ENCODE assay signal across 29 mouse cellular contexts in genomic region chr7:55910356-55910755, GRCm38 (mm10). TPM values are rescaled to one million over a fixed set of nuclear protein-coding genes. Genes with fewer than 3 reads are reported as not detected.
DNase-seq lines count a peak whose midpoint lies in the region; ATAC-seq and TF ChIP-seq lines count a peak whose summit lies in the region.
"Had no signal": no experiment of that assay in that cellular context is flagged by ENCODE, and none has a peak within 500 bp of the region (broad histone marks: within the 10 kb centered on the region; RNA-seq: fewer than 3 reads in every experiment).

No protein-coding gene starts in this region.

- H3K9me3 ChIP-seq in kidney, embryonic 16.5 days (ENCODE audit: low read length), result no peaks in the 10 kb centered on the region
- no peaks in the 10 kb centered on the region for H3K9me3 ChIP-seq in intestine, postnatal 0 days (ENCODE audit: control insufficient read depth)
- H3K9me3 ChIP-seq: embryonic facial prominence, embryonic 10.5 days; embryonic facial prominence, embryonic 15.5 days; forebrain, embryonic 12.5 days; heart, embryonic 10.5 days; heart, embryonic 15.5 days; limb, embryonic 10.5 days; limb, embryonic 15.5 days; liver, embryonic 15.5 days; midbrain, embryonic 10.5 days had no signal

- no peaks in the 10 kb centered on the region for H3K27me3 ChIP-seq in kidney, embryonic 16.5 days (ENCODE audit: insufficient read depth, low read length)
- no peaks in the 10 kb centered on the region for H3K27me3 ChIP-seq in intestine, postnatal 0 days (replicated peaks; ENCODE audit: control insufficient read depth, insufficient read depth, low read length)
- H3K27me3 ChIP-seq: embryonic facial prominence, embryonic 15.5 days; forebrain, embryonic 12.5 days; heart, embryonic 15.5 days; limb, embryonic 15.5 days; liver, embryonic 15.5 days had no signal

- H3K27ac ChIP-seq in kidney, embryonic 16.5 days (ENCODE audit: low read length), result no peak overlapping the region
- peak overlapping the region; percentile 45; the same call in 1 of the 2 replicates for H3K27ac ChIP-seq in left cerebral cortex, adult 2 months
- H3K27ac ChIP-seq in intestine, postnatal 0 days (ENCODE audit: low read depth, low read length), result peak overlapping the region; percentile 80
- H3K27ac ChIP-seq: embryonic facial prominence, embryonic 10.5 days; embryonic facial prominence, embryonic 15.5 days; forebrain, embryonic 12.5 days; heart, embryonic 10.5 days; heart, embryonic 15.5 days; limb, embryonic 10.5 days; limb, embryonic 15.5 days; liver, embryonic 15.5 days; midbrain, embryonic 10.5 days; stomach, postnatal 0 days had no signal

- peaks cover 61% of the 10 kb centered on the region for H3K36me3 ChIP-seq in kidney, embryonic 16.5 days (ENCODE audit: insufficient read depth, low read length)
- H3K36me3 ChIP-seq in intestine, postnatal 0 days (ENCODE audit: control insufficient read depth, insufficient read depth), result peaks cover 67% of the 10 kb centered on the region

- H3K9ac ChIP-seq in kidney, embryonic 16.5 days (replicated peaks; ENCODE audit: low read length), result no peak overlapping the region
- H3K9ac ChIP-seq in intestine, postnatal 0 days (ENCODE audit: low read depth, low read length), result no peak overlapping the region
- H3K9ac ChIP-seq: embryonic facial prominence, embryonic 15.5 days; forebrain, embryonic 12.5 days; forebrain, postnatal 0 days; heart, embryonic 15.5 days; limb, embryonic 15.5 days; liver, embryonic 15.5 days; lung, embryonic 14.5 days had no signal

- intact Hi-C loops in left cerebral cortex, adult 2 months (cut with DNase I), result no loop called here

- peak; percentile 32 to 41 for DNase-seq in kidney, adult 8-10 months
- DNase-seq in left cerebral cortex, adult 2 months (ENCODE audit: extremely low spot score in 1 of 2, low spot score in 2 of 2), result no peak
- DNase-seq in left cerebral cortex, adult 18-20 months (ENCODE audit: low spot score in 2 of 2), result no peak
- no peak for DNase-seq in frontal cortex, postnatal 14 days (ENCODE audit: low spot score in 2 of 2)
- DNase-seq: adrenal gland, postnatal 25 days; cerebellum, adult 8-10 months; cerebellum, postnatal 25 days; forebrain, postnatal 0 days; gastrocnemius, postnatal 25 days; heart, adult 11 months; lung, embryonic 14.5 days; lung, postnatal 14 days; thymus, adult 18-20 months; thymus, postnatal 25 days had no signal

- no peaks in the 10 kb centered on the region for H3K4me1 ChIP-seq in kidney, embryonic 16.5 days (ENCODE audit: insufficient read depth, low read length)
- no peaks in the 10 kb centered on the region for H3K4me1 ChIP-seq in intestine, postnatal 0 days (replicated peaks; ENCODE audit: control insufficient read depth, insufficient read depth, low read length)
- H3K4me1 ChIP-seq: embryonic facial prominence, embryonic 10.5 days; embryonic facial prominence, embryonic 15.5 days; forebrain, embryonic 12.5 days; heart, embryonic 10.5 days; heart, embryonic 15.5 days; limb, embryonic 10.5 days; limb, embryonic 15.5 days; liver, embryonic 15.5 days; midbrain, embryonic 10.5 days had no signal

- no peak for TF ChIP-seq CTCF in left cerebral cortex, adult 2 months (IDR thresholded peaks at IDR 0.05)
- TF ChIP-seq CTCF in intestine, postnatal 0 days (IDR thresholded peaks at IDR 0.05; ENCODE audit: low read depth), result no peak

- 70% methylated on average over 2 of the region's 2 CpGs for WGBS in kidney, embryonic 16.5 days
- 39% methylated on average over 2 of the region's 2 CpGs for WGBS in intestine, postnatal 0 days

- no peak overlapping the region for H3K4me3 ChIP-seq in kidney, embryonic 16.5 days (ENCODE audit: low read length)
- no peak overlapping the region for H3K4me3 ChIP-seq in left cerebral cortex, adult 2 months
- no peak overlapping the region for H3K4me3 ChIP-seq in intestine, postnatal 0 days (ENCODE audit: low read depth, low read length)
- H3K4me3 ChIP-seq: embryonic facial prominence, embryonic 10.5 days; embryonic facial prominence, embryonic 15.5 days; forebrain, embryonic 12.5 days; heart, embryonic 10.5 days; heart, embryonic 15.5 days; limb, embryonic 10.5 days; limb, embryonic 15.5 days; liver, embryonic 15.5 days; midbrain, embryonic 10.5 days had no signal

- H3K4me2 ChIP-seq in kidney, embryonic 16.5 days (replicated peaks; ENCODE audit: low read depth, low read length), result no peak overlapping the region
- no peak overlapping the region for H3K4me2 ChIP-seq in intestine, postnatal 0 days (replicated peaks; ENCODE audit: low read depth)
- H3K4me2 ChIP-seq: embryonic facial prominence, embryonic 15.5 days; forebrain, embryonic 12.5 days; heart, embryonic 15.5 days; limb, embryonic 15.5 days; liver, embryonic 15.5 days; lung, embryonic 14.5 days had no signal

- ATAC-seq in kidney, embryonic 16.5 days (ENCODE audit: low FRiP score, low TSS enrichment), result no peak
- no peak for ATAC-seq in intestine, postnatal 0 days
- ATAC-seq in cerebellum, adult (ENCODE audit: insufficient number of reproducible peaks, low FRiP score, low TSS enrichment), result no peak
- ATAC-seq: forebrain, postnatal 0 days; hindbrain, embryonic 16.5 days; midbrain, embryonic 16.5 days had no signal

RNA-seq across cellular contexts. Expression of gene Nipa2, which starts 51.9 kb away (rescaled TPM):
- 40.6 and 42.8 TPM in 2 replicates for polyA plus RNA-seq in kidney, embryonic 16.5 days (2015; fragmentation: Nextera tagmentation; extraction: Ambion mirVana)
- 10 to 100 TPM; 47.7 to 52.3 TPM for total RNA-seq in left cerebral cortex, adult 2 months (2021)
- total RNA-seq in left cerebral cortex, adult 18-20 months (2021), result 10 to 100 TPM; 46.9 to 54.7 TPM
- 124 and 142 TPM in 2 replicates for polyA plus RNA-seq in intestine, postnatal 0 days (2015; fragmentation: Nextera tagmentation; extraction: Ambion mirVana)

Comparison
In these comparisons a context has a peak if more than half of its experiments do, and no peak if none do; other contexts are left out.
1. DNase-seq: peak in kidney, adult 8-10 months (2 of 2); none in left cerebral cortex, adult 2 months (0 of 2), left cerebral cortex, adult 18-20 months (0 of 2) and frontal cortex, postnatal 14 days (0 of 2).